Mouse (Mus musculus): ENCODE results near the gene Tsc22d1. TPM values are rescaled to one million over a fixed set of nuclear protein-coding genes. Genes with fewer than 3 reads are reported as not detected.

The Tsc22d1 gene
- polyA plus RNA-seq, 1 experiment = 281 TPM

DNA sequence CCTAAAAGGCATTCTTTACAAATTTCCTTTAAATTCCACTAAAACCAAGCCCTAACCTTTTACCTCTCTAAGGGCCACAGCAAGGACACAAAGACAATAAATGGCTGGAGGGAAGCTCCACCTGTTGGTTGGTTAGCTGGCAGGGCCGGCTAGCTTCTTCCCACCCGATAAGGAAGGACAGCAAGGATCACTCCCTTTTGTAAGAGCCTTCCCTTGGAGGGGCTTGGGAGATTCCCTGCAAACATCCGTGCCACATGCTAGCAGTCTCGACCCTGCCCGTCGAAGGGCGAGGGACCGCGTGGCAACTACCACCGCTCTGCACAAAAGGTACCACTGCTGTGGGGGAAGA is 1.0 kb upstream of the Tsc22d1 start:
- peak overlapping the region; percentile 68 for H3K4me2 ChIP-seq (ENCODE audit: low read depth)
- H3K36me3 ChIP-seq (ENCODE audit: control insufficient read depth, insufficient read depth) = peaks cover 6% of the 10 kb centered on the region
- H3K79me2 ChIP-seq (ENCODE audit: control insufficient read depth, insufficient read depth) = peaks cover 15% of the 10 kb centered on the region
- peak overlapping the region; percentile 57 for H3K4me3 ChIP-seq
- H3K27me3 ChIP-seq (ENCODE audit: control insufficient read depth, insufficient read depth, insufficient read length) = no peaks in the 10 kb centered on the region
- peak overlapping the region; percentile 98 for H3ac ChIP-seq (ENCODE audit: control insufficient read depth, insufficient read length)
- no peak for TF ChIP-seq E2F4 (IDR thresholded peaks at IDR 0.05; ENCODE audit: insufficient read depth)
- TF ChIP-seq REST (IDR thresholded peaks at IDR 0.05; ENCODE audit: insufficient read depth, insufficient read length) = no peak
- no peak for TF ChIP-seq CEBPB (IDR thresholded peaks at IDR 0.05; ENCODE audit: insufficient read depth, poor library complexity, severe bottlenecking)
- TF ChIP-seq MYOG (IDR thresholded peaks at IDR 0.05; ENCODE audit: control insufficient read depth in 1 of 3, insufficient read depth in 1 of 3, insufficient read length in 2 of 3, low read depth in 2 of 3) = peak in 1 of 3 experiments; percentile 9
- no peak for TF ChIP-seq SRF (IDR thresholded peaks at IDR 0.05; ENCODE audit: control insufficient read depth, insufficient read length, low read depth)
- TF ChIP-seq POLR2A (IDR thresholded peaks at IDR 0.05; ENCODE audit: insufficient read length, low read depth) = no peak
- peak in 2 of 3 experiments; percentile 6 to 20 for TF ChIP-seq MYOD1 (IDR thresholded peaks at IDR 0.05; ENCODE audit: control insufficient read depth in 1 of 3, insufficient read length in 2 of 3, low read depth in 2 of 3)

- H3K27me3 ChIP-seq (ENCODE audit: control insufficient read depth, insufficient read depth, insufficient read length) = no peaks in the 10 kb centered on the region
- peaks cover 20% of the 10 kb centered on the region for H3K79me2 ChIP-seq (ENCODE audit: control insufficient read depth, insufficient read depth)
- TF ChIP-seq REST (IDR thresholded peaks at IDR 0.05; ENCODE audit: insufficient read depth, insufficient read length) (no peak), SRF (IDR thresholded peaks at IDR 0.05; ENCODE audit: control insufficient read depth, insufficient read length, low read depth) (peak; percentile 26), MYOD1 (IDR thresholded peaks at IDR 0.05; ENCODE audit: control insufficient read depth in 1 of 3, insufficient read length in 2 of 3, low read depth in 2 of 3) (peak in 1 of 3 experiments; percentile 28), POLR2AphosphoS2 (IDR thresholded peaks at IDR 0.05; ENCODE audit: insufficient read length, low read depth) (peak; percentile 84), USF1 (IDR thresholded peaks at IDR 0.05; ENCODE audit: low read depth) (no peak), TCF3 (IDR thresholded peaks at IDR 0.05; ENCODE audit: insufficient read length, low read depth) (no peak), E2F4 (IDR thresholded peaks at IDR 0.05; ENCODE audit: insufficient read depth) (no peak), POLR2A (IDR thresholded peaks at IDR 0.05; ENCODE audit: insufficient read length, low read depth) (peak; percentile 82)
- peak overlapping the region; percentile 57 for H3K4me3 ChIP-seq
- H3ac ChIP-seq (ENCODE audit: control insufficient read depth, insufficient read length) = peak overlapping the region; percentile 98
- H3K4me2 ChIP-seq (ENCODE audit: low read depth) = peak overlapping the region; percentile 68
- H3K36me3 ChIP-seq (ENCODE audit: control insufficient read depth, insufficient read depth) = peaks cover 6% of the 10 kb centered on the region
Measured at GRCm38 (mm10) chr14:76414122-76414861, 469 bp upstream of the Tsc22d1 start.

GRCm38 (mm10) chr14:76415781-76416301 is 1.1 kb downstream of the Tsc22d1 start:
- Histone ChIP-seq H3K79me2 (ENCODE audit: control insufficient read depth, insufficient read depth) (peaks cover 30% of the 10 kb centered on the region), H3K4me2 (ENCODE audit: low read depth) (peak overlapping the region; percentile 73), H3ac (ENCODE audit: control insufficient read depth, insufficient read length) (peak overlapping the region; percentile 98), H3K4me3 (peak overlapping the region; percentile 57), H3K27me3 (ENCODE audit: control insufficient read depth, insufficient read depth, insufficient read length) (no peaks in the 10 kb centered on the region), H3K36me3 (ENCODE audit: control insufficient read depth, insufficient read depth) (peaks cover 6% of the 10 kb centered on the region)
- TF ChIP-seq TCF3 (IDR thresholded peaks at IDR 0.05; ENCODE audit: insufficient read length, low read depth) (no peak), TCF12 (IDR thresholded peaks at IDR 0.05; ENCODE audit: insufficient read depth, poor library complexity, severe bottlenecking) (no peak), E2F4 (IDR thresholded peaks at IDR 0.05; ENCODE audit: insufficient read depth) (no peak), CEBPB (IDR thresholded peaks at IDR 0.05; ENCODE audit: insufficient read depth, poor library complexity, severe bottlenecking) (no peak), POLR2AphosphoS2 (IDR thresholded peaks at IDR 0.05; ENCODE audit: insufficient read length, low read depth) (no peak), USF1 (IDR thresholded peaks at IDR 0.05; ENCODE audit: low read depth) (no peak), MYOD1 (IDR thresholded peaks at IDR 0.05; ENCODE audit: control insufficient read depth in 1 of 3, insufficient read length in 2 of 3, low read depth in 2 of 3) (no peak), POLR2A (IDR thresholded peaks at IDR 0.05; ENCODE audit: insufficient read length, low read depth) (peak; percentile 37)

DNA sequence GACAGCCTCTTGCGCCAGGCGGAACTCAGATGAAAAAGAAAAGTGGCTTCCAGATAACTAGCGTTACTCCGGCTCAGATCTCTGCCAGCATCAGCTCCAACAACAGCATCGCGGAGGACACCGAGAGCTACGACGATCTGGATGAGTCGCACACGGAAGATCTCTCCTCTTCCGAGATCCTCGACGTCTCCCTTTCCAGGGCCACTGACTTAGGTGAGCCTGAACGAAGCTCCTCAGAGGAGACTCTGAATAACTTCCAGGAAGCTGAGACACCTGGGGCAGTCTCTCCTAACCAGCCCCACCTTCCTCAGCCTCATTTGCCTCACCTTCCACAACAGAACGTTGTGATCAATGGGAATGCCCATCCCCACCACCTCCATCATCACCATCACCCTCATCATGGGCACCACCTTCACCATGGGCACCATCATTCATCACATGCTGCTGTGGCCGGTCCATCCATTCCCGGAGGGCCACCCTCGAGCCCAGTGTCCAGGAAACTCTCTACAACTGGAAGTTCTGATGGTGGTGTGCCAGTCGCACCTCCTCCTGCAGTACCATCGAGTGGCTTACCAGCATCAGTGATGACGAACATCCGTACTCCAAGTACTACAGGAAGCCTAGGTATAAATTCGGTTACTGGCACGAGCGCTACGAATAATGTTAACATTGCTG is 1.7 kb downstream of the Tsc22d1 start:
- H3K36me3 ChIP-seq (ENCODE audit: control insufficient read depth, insufficient read depth) = peaks cover 6% of the 10 kb centered on the region
- no peak overlapping the region for H3ac ChIP-seq (ENCODE audit: control insufficient read depth, insufficient read length)
- peak overlapping the region; percentile 73 for H3K4me2 ChIP-seq (ENCODE audit: low read depth)
- no peaks in the 10 kb centered on the region for H3K27me3 ChIP-seq (ENCODE audit: control insufficient read depth, insufficient read depth, insufficient read length)
- peak overlapping the region; percentile 57 for H3K4me3 ChIP-seq
- H3K79me2 ChIP-seq (ENCODE audit: control insufficient read depth, insufficient read depth) = peaks cover 36% of the 10 kb centered on the region
- TF ChIP-seq MYOG (IDR thresholded peaks at IDR 0.05; ENCODE audit: control insufficient read depth in 1 of 3, insufficient read depth in 1 of 3, insufficient read length in 2 of 3, low read depth in 2 of 3) (no peak), TCF12 (IDR thresholded peaks at IDR 0.05; ENCODE audit: insufficient read depth, poor library complexity, severe bottlenecking) (no peak), REST (IDR thresholded peaks at IDR 0.05; ENCODE audit: insufficient read depth, insufficient read length) (no peak), MYOD1 (IDR thresholded peaks at IDR 0.05; ENCODE audit: control insufficient read depth in 1 of 3, insufficient read length in 2 of 3, low read depth in 2 of 3) (no peak), SRF (IDR thresholded peaks at IDR 0.05; ENCODE audit: control insufficient read depth, insufficient read length, low read depth) (no peak)

DNA sequence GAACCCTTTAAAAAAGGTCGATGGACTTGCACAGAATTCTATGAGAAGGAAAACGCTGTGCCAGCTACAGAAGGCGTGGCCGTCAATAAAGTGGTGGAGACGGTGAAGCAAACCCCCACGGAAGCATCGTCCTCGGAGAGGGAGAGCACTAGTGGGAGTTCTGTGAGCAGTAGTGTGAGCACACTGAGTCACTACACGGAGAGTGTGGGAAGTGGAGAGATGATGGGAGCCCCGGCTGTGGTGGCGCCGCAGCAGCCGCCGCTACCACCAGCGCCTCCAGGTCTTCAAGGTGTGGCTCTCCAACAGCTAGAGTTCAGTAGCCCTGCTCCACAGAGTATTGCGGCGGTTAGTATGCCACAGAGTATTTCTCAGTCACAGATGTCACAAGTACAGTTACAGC is 2.6 kb downstream of the Tsc22d1 start:
- H3K4me2 ChIP-seq (ENCODE audit: low read depth) = no peak overlapping the region
- no peak overlapping the region for H3ac ChIP-seq (ENCODE audit: control insufficient read depth, insufficient read length)
- H3K36me3 ChIP-seq (ENCODE audit: control insufficient read depth, insufficient read depth) = peaks cover 6% of the 10 kb centered on the region
- H3K79me2 ChIP-seq (ENCODE audit: control insufficient read depth, insufficient read depth) = peaks cover 38% of the 10 kb centered on the region
- no peak for TF ChIP-seq POLR2AphosphoS2 (IDR thresholded peaks at IDR 0.05; ENCODE audit: insufficient read length, low read depth)
- no peak for TF ChIP-seq E2F4 (IDR thresholded peaks at IDR 0.05; ENCODE audit: insufficient read depth)
- TF ChIP-seq SRF (IDR thresholded peaks at IDR 0.05; ENCODE audit: control insufficient read depth, insufficient read length, low read depth) = no peak
- H3K4me3 ChIP-seq = no peak overlapping the region
- no peaks in the 10 kb centered on the region for H3K27me3 ChIP-seq (ENCODE audit: control insufficient read depth, insufficient read depth, insufficient read length)

All from myocyte (in vitro differentiated cells).